Mouse (Mus musculus) heart, adult 18-20 months (tissue): ENCODE measurements around the gene Gm14698. TPM values are rescaled to one million over a fixed set of nuclear protein-coding genes. Genes with fewer than 3 reads are reported as not detected.
"Not testable (repeated sequence)": the region's sequence is repeated elsewhere in the genome, so short reads cannot be mapped to it uniquely, and the experiment has no call there.

Experiments used
- DNase-seq, 2 experiments: peaks; one replicate each; pipeline ENCODE4 v3.0.0; 2021 to 2022; ENCODE audit warnings: mixed read lengths in 1 of 2
- long read RNA-seq, 2 experiments: library from polyadenylated mRNA; stranded (forward); transcript quantifications; one replicate each; pipeline ENCODE4 v2.0.0; 2021
- total RNA-seq, 2 experiments: library from RNA; stranded (reverse); gene quantifications; 2 replicates each; pipeline ENCODE4 v1.2.3; 2021

Gene Gm14698
- total RNA-seq, result 1 to 10 TPM in 1 of 2 experiments, under 1 TPM in 1; 0.46 to 1.4 TPM
- long read RNA-seq, experiment 1, full-length matches to known transcripts, result 6 of 6 reads
- long read RNA-seq, experiment 1, partial matches to known transcripts, result 0 of 6 reads
- long read RNA-seq, experiment 1, other reads (novel, unspliced or antisense), result 0 of 6 reads
- long read RNA-seq, experiment 2, full-length matches to known transcripts, result 3 of 3 reads
- long read RNA-seq, experiment 2, partial matches to known transcripts, result 0 of 3 reads
- long read RNA-seq, experiment 2, other reads (novel, unspliced or antisense), result 0 of 3 reads

- peak; percentile 0 to 2 for DNase-seq
Measured at GRCm38 (mm10) chrX:68821059-68821458, at the start of gene Gm14698. TSS of gene Gm14698 (plus strand) at chrX:68821093.

GRCm38 (mm10) chrX:68820449-68820848 lies 444 bp upstream of the Gm14698 start:
- DNase-seq, result not testable (repeated sequence)

- peak in 1 of 2 experiments; percentile 2 for DNase-seq
Measured at GRCm38 (mm10) chrX:68839548-68840444, 18.9 kb downstream of the Gm14698 start.

GRCm38 (mm10) chrX:68865145-68865544 lies 44.3 kb downstream of the Gm14698 start:
- no peak for DNase-seq

Other genes starting within 250 kb of the Gm14698 start
- gene Fmr1, start 142.6 kb upstream of the Gm14698 start, total RNA-seq, result 1 to 10 TPM; 8.4 to 8.5 TPM
- 1 to 10 TPM; 1.9 to 4.1 TPM for gene Fmr1nb, start 59.3 kb upstream of the Gm14698 start, total RNA-seq
- not detected for gene Gm6812, start 72.0 kb downstream of the Gm14698 start, total RNA-seq